Mouse (Mus musculus) R1 (cell line): ENCODE data around the gene Elmo1.

Experiments
- DNase-seq: peaks from one replicate; pipeline ENCODE4 v3.0.0-alpha.2; 2018; ENCODE audit warnings: low read depth, low spot score

Gene Elmo1

DNA sequence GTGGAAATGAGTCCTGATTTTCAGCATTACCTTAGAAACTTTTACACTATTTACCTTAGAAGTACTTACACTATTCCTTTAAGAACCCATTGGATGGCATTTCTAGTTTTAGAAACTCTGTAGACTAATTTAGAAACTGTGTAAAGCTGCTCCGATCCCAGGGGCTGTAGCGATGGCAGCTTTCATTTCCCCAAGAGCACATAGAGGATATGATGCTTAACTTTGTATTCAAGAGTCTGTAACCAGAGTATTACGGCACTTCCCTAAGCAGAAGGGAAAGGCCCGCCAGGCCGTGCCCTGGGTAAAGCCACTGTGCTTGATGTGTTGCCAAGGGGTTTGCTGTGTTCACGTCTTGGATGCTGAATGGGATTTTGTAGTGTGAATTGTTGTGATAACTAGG lies 222.9 kb downstream of the Elmo1 start:
- DNase-seq: no peak

DNA sequence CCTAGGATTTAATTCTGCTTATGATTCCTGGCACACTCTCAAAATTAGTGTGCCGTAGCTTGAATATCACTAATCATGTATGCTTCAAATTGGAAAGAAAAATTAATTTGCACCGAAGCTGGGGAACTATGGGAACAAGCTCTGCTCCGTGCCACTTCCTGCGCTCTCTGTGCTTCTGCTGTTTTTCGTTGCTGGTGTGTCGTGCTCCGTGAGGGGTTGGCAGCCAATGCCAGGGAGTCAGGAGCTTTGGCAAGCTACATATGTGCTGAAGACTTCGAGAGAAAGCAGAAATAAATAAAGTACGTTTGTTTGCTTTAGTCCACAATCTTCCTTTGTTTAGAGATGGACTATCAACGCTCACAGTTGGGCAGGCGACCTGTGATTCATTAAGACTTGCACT lies 225.7 kb downstream of the Elmo1 start:
- DNase-seq: no peak

DNA sequence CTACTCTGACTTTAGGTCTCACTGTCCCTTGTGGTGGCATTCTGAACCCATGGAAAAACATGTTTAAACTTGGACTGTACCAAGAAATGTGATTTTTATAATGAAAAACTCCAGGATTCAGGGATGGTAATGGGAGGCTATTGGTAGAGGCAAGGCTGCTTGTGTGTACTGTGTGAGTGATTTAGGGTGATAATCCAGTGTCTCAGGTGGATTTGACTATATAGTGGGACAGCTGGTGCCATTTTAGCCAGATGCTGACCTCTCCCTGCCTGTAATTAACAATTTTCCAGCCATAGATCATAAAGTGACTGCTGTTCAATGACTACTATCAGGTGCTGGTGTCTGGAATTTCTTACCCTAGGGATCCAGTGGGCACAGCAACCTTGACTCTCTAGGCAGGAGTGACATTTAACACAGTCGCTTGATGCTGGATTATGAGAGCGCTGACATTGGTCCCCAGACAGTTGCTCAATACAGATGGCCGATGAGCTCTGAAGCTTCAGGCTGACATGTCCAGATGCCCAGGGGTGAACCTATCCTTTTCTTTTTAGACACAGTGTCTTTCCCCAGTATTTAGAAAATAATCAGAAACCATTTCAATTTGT lies 228.3 kb downstream of the Elmo1 start:
- DNase-seq: no peak

DNA sequence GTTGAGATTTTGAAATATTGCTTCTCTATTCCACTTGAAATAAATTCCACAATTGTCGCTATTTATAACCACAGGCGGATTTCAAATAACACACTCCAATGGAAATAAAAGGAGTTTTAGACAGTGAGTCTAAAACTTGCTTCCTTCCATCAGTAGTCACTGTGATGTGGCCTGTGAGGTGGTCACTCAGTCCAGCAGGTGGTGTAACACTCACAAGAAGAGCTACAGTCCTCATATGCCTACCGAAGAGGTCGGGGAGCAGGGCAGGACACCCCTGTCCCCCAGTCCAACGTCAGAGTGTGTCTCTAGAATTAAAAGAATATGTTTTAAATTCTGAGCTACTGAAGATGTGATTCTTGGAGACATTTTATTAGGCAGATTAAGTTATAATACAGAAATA lies 229.8 kb downstream of the Elmo1 start:
- DNase-seq: no peak

DNA sequence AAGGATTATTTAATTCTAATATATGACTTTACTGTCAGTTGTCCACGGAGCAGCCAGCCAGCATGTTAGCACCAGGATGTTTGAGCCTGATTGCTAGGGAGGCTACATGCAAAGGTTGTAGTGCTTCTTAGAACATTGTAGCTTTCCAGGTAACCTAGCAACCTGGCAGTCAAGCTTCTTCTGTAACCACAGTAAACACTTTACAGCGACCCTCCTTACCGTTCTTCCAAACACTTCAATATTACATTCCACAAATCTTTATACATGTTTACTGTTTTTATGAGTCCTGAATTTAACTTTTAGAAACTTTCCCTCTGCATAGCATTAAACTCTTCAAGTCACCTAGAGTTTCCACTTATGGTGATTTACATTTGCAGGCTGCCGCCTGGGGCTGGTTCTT lies 233.1 kb downstream of the Elmo1 start:
- no peak for DNase-seq

DNA sequence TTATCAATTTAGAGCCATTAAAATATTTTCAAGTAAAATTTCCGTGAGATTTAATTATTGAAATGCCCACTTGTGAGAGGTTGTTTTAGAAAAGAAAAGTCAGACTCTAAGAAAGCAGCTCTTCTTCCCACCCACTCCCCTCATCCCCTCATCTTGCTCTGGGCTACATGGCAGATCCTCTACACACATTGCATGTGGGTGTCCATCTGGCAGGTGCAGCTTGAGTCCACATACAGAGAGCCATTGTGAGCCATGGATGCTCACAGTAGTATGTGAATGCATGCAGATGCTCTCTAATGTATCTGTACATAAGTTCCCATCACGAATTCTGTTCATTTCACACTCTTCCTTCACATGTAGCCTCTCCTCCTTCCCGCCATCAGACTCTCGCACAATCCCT lies 236.7 kb downstream of the Elmo1 start:
- no peak for DNase-seq

DNA sequence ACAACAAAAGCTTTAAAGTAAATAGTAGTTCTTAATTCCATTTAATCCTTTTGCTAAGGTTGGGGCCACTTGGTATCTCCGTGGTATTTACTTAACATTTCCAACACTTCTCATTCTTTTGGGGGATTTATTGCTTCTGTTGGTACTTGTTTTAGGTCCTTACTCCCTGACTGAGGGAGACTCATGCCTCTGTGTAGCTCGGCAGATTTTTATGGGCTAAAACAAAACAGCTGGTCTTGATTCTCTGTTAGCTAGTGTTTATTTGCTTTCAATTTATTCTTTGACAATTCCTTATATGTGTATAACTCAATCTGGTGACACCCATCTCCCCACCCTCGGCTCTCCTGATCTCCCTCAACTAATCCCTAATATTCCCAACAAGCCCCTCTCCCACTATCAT lies 237.6 kb downstream of the Elmo1 start:
- no peak for DNase-seq

DNA sequence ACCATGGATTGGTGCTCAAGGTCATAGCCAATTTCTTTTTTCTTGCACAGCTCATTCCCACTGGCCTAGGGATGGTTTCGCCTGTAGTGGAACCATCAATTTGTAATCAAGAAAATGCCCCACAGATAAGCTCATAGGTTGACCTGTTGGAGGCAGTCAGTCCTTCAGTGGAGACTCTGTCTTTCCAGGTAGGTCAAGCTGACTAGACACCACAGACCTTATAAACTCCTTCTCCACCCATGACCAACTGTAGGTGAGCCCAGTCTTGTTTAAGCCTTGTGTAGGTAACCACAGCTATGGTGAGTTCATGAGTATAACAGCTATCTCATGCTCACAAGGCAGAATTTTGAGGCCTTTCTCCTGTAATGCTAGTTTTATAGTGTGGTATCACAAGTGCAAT lies 238.3 kb downstream of the Elmo1 start:
- DNase-seq: no peak

DNA sequence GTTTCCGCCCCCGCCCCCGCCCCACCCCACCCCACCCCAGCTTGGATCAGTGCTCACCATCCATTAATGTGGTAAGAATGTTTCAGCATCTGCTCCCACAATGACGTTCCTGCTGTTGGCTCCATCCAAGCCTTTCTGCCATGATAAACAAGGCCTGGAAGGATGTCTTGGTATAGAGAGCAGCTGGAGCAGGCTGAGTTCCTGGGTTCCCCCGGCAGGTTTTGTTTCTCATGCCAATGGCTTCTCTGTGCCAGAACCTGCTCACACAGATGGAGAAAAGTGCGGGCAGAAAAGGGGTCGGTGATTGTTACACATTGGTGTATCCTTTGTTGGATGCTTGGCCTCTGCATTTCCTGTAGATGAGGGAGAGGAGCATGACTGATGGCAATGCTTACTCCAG lies 240.6 kb downstream of the Elmo1 start:
- DNase-seq: no peak

DNA sequence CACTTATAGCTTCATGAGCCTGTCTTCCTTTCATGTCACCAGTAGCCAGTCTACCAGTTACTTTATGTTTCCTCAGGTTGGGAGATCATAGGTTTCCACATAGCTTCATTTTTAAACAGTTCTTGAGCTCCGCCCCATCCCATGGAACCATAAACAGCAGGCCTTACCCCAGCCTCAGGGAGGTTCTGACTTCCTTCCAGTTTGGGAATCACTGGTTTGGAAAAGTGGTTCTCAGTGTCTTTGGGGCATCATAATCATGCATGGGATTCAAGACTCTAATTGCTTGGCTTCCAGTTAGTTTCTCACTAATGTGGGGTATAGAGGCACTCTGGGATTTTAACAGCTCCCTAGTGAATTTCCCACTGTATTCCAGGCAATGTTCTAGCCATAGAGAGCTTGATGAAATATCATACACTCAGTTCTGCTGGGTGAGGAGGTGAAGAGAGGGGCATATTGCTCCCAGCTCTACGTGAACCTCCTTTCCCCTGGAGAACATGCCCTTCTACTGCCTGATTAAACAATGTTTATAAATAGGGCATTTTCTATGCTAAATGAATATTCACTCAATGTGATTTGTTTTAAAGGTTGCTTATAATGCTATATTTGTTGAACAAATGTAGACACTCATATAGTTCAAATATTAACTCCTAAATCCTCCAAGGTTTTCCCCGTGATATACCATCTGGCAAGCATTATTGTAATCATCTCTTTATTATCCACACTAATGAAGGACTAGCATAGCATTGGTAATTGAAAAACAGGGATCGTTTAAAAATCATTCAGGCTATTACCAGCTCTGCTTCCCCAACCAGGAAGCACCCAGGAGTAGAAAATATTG lies 244.9 kb downstream of the Elmo1 start:
- DNase-seq: no peak

DNA sequence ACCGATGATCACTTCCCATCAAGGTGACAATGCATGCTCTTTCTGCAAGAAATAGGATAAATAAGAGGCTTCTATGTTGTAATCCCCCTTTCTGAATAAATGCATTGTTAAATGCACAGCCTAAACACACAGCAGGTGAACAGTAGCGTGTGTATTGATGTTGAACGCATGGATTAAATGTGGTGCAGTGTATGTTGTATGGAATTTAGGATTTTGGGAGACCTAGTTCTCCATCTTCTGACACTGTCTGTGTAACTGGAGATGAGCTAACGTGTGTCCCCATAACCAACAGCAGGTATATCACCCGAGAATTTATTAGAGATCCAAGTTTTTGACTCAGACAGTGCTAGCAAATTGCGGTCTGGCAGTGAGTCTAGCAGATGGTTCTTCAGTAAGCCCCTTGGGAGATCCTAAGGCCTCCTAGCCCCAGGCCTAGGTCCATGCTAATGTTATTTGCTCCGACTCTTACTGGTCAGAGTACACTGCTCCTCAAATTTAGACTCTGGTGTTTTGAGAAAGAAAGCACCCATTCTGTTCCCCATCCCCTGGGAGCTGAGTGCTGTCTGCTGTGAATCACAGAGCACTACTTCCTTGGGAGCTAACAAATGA lies 245.6 kb downstream of the Elmo1 start:
- DNase-seq: no peak

DNA sequence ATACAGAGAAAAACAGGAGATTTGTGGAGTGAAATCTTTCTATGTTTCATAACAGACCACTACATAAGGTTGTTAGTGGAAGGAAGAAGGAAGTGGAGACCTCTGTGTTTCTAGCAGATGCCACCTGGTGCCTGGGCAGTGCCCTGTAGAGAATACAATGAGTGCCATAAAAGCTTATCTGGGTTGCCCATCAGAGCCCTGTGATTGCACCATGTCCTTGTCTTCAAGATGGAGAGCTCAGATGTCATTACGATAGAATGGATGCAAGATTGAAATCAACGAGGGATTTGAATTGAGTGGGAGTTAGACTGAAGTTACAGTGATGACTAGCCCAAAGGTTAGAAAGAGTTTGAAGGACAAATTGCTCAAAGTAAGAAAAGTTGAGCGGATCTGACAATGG lies 252.5 kb downstream of the Elmo1 start:
- DNase-seq: no peak

DNA sequence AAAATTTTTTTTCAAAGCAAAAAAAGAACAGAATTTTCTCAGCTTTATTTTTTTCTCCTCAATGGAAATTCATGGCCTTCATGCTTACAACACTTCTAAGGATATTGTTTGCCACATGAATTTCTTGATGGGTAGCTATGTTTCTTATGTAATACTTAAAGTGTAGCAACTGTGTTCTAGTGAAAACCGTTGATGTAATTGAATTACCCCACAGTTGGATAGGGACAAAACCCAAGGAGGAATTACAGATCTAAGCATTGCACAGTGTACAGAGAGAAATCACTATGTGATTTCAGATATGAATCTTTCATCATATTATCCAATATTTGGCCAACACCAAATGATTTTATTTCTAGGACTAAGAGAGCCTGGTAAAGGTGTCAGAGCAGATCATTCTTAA lies 259.4 kb downstream of the Elmo1 start:
- no peak for DNase-seq

DNA sequence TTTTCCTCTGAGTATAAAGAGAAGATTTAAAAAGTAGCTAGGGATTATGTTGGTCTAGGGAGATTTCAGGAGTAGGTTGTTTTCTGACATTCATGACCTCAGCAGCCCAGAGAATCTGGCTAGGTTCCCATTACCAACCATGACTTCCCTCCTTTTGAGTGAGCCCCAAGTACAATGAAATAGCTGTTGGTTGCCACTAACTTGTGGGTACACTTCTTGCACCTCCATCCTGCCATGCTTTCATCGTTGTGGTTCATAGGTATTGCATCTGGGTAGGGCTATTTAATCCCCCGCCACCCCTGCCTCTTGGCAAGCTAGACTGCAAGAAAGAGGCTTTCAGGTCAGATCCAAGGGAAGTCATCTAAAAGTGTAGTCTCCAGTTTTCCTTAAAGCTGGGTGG lies 262.2 kb downstream of the Elmo1 start:
- no peak for DNase-seq

DNA sequence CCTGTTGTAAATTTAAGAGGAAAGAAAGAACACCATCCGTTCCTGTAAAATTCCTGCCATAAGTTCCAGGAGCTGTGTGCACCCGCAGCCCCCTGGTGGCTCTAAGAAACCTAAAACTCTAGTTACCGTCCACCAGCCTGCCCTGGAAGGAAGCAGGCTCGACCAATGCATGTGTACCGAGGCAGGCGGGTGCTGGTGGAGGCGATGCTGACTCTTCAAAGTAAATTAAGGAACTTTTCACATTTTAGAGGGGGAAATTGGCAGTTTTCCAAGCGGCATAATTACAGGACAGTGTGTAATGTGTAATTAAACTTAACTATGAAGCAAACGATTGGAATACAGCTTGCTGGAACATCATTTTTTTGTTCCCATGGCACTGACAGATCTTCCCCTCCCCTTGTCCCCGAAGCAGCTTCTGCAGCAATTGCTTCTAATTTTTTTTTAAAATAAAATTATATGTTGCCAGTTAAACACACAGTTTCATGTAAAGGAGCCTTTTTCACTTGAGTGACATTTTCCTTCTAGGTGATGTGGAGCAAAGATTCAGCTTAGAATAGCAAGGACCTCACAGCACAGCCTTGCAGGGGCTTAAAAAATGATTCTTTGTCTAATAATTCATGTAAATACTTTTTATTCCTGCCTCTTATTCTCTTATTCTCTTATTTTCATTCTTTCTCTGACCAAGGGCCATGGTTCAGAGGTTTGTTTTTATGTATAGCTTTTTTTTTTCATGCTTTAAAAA lies 263.6 kb downstream of the Elmo1 start:
- peak; percentile 53 for DNase-seq

DNA sequence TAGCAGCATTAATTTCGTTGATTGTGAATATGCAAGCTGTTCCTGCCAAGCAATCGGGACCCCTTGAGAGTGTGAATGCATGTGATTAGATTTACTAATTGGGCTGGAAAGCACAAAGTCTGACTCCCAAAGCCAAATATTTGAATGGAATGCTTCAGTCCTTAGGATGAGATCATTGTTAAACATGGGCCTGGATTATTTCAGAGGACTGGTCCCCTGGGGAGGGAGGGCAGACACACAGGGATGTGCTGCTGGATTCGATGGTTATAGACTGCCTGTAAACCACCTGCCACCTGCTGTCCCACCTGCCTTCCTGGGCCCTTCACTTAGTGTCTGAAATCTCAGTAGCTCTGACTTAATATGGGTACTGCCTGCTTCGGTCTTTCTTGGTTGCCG lies 264.2 kb downstream of the Elmo1 start:
- DNase-seq: peak; percentile 31

DNA sequence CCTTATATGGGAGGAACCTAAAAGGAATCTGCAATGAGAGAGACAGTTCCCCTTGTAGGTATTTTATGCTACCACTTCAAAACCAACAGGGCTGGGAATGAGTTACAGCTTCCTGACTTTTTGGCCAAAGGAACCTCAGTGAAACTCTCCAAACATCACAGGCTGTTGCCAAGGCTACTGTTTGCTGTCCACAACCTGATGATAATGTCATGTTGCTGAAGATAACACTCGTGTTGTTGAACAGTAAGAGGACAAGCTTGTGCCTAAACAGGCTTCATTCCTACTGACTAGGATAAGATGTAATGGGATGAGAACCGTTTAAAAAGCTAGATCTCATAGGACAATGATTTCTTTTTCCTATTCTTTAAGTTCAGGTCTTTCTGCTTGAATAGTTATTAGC lies 272.1 kb downstream of the Elmo1 start:
- no peak for DNase-seq

DNA sequence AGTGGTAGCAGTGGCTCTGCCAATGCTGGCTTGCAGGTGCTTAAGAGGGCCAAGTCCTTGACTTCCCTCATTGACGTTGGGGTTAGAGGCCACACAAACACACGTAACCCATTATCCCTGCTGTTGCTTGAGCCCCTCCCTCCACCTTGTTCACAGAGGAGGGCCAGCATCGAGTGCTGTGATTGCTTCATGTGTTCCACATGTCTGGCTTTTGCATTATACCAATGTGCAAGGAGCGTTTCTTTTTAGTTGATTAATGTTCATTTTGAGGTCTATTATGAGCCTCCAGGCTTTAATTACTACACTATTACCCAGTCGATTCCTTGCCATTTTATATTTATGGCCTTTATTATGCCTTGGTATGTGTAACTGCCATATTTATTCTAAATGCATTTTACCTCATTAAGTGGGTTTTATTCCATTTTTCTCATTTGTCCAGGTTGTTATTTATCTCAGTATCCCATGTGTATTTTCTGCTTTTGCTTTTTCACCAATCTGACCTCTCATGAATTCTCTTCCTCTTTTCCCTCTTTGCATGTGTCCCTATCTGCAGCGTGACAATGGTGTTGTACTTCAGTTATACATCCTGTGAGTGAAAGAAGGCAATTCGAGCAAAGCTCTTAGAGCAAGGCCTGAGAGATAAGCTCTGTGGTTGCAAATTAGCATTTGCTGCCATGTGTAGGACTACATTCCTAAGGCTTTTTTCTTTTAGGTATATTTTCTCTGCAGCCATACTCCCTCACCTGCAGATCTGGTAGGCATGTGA lies 275.6 kb downstream of the Elmo1 start:
- DNase-seq: no peak

DNA sequence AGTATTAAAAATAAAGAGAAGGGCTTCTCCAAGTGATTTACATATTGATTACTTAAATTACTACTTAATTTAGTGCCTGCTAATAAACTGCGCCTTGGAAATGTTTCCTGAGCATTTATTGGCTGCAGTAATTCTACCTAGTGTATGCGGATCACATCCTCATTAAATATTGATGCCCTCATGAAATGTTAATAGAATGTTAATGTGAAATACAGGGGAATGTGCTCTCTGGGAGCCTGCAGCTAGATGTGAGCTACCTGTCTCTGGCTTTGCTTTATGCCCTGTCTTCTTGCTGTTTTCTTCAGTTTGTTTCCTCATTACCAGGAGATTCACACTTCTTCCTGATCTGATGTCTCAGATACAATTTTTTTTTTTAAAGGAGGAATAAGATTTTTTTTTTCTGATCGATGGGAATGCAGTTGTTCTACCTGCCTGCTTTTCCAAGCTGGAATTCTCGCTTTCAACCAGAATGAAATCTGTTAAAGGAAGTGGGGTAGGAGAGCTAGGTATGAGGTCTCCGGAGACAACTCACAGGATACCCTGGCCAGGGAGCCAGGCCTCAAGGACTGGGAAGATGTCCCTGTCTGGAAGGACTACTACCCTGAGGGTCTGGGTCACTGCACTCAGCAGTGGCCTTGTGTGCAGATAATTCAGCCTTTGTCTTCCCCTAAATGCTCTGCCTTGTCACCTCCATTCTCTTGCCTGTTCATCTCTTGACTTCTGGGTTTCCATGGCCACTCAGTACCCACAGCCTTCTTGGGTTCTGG lies 279.8 kb downstream of the Elmo1 start:
- DNase-seq: peak; percentile 18

DNA sequence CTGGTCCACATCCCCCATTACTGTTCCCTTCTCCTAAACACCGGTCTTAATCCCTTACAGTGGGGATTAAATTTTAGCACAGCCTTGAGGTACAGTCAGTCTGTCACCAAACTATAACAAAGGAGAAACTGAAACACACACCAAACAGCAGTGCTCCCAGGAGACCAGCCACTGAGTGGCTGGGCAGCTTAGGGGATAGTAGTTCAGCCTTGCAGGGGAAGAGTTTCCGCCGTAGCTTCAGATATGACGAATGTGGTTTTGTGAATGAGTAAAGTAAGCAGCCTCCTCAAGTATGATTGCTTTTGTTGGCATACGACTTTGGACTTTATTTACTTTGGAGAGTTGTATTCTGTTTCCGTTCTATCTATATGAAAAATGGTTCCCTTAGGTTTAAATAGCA lies 281.1 kb downstream of the Elmo1 start:
- no peak for DNase-seq

DNA sequence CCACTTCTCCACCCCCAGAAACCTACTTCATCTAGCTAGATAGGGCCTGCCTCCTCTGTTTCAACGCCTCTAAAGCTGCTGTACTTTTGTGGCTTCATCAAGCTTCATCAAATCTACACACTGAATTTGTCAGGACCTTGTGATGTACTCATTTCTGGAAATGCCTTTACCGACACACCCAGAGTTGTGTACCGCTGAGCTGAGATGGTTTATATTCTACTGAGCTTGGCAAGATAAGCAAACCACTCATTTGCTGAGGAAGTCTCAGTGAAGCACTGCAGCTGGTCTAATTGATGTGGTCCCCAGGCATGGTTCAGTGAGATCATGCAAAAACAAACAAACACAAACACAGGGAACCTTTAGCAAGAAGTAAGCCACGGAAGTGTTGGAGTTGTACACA lies 281.9 kb downstream of the Elmo1 start:
- no peak for DNase-seq
